Comparison of ENCODE assay signal across 8 mouse cellular contexts in genomic region chr10:20310969-20311769, GRCm38 (mm10). TPM values are rescaled to one million over a fixed set of nuclear protein-coding genes. Genes with fewer than 3 reads are reported as not detected.
DNase-seq lines count a peak whose midpoint lies in the region; ATAC-seq and TF ChIP-seq lines count a peak whose summit lies in the region.

No protein-coding gene starts in this region.

- no peak for TF ChIP-seq POLR2A in lung, adult 2 months (IDR thresholded peaks at IDR 0.05; ENCODE audit: borderline replicate concordance, extremely low read depth, low read depth, low read length)

- no peak for ATAC-seq in embryonic facial prominence, embryonic 11.5 days (replicated peaks; ENCODE audit: insufficient number of reproducible peaks, low FRiP score, low TSS enrichment, low read depth)
- no peak for ATAC-seq in hindbrain, embryonic 16.5 days

- peak overlapping the region; percentile 80 for H3K4me3 ChIP-seq in lung, adult 2 months (replicated peaks; ENCODE audit: extremely low read depth, low read depth, low read length)
- peak overlapping the region; percentile 86 for H3K4me3 ChIP-seq in embryonic facial prominence, embryonic 11.5 days (ENCODE audit: low read depth, low read length)
- H3K4me3 ChIP-seq in hindbrain, embryonic 16.5 days (ENCODE audit: low read length): peak overlapping the region; percentile 75

- H3K9ac ChIP-seq in embryonic facial prominence, embryonic 11.5 days (replicated peaks; ENCODE audit: low read length): peak overlapping the region; percentile 97
- H3K9ac ChIP-seq in hindbrain, embryonic 16.5 days (ENCODE audit: low read depth, low read length): peak overlapping the region; percentile 87

- 50% methylated on average over 11 of the region's 11 CpGs for WGBS in lung, adult 2 months
- 48% methylated on average over 11 of the region's 11 CpGs for WGBS in embryonic facial prominence, embryonic 11.5 days
- 43% methylated on average over 11 of the region's 11 CpGs for WGBS in hindbrain, embryonic 16.5 days

- H3K4me2 ChIP-seq in embryonic facial prominence, embryonic 11.5 days (ENCODE audit: low read depth, low read length): peak overlapping the region; percentile 68
- peak overlapping the region; percentile 86 for H3K4me2 ChIP-seq in hindbrain, embryonic 16.5 days (ENCODE audit: low read length)

- no peaks in the 10 kb centered on the region for H3K9me3 ChIP-seq in embryonic facial prominence, embryonic 11.5 days (replicated peaks; ENCODE audit: control insufficient read depth, low read length)
- H3K9me3 ChIP-seq in hindbrain, embryonic 16.5 days (ENCODE audit: control insufficient read depth, low read length): no peaks in the 10 kb centered on the region

- DNase-seq in lung, adult 2 months: peak; percentile 31
- no peak for DNase-seq in lung, postnatal 4 days
- peak; percentile 17 for DNase-seq in embryonic facial prominence, embryonic 11.5 days (ENCODE audit: low spot score)
- DNase-seq in lung, postnatal 10 days: peak; percentile 14
- no peak for DNase-seq in layer of hippocampus, postnatal 14 days (ENCODE audit: low spot score in 2 of 2)
- DNase-seq in retina, embryonic 14.5 days (ENCODE audit: low spot score): no peak
- no peak for DNase-seq in left cerebral cortex, postnatal 10 days (ENCODE audit: extremely low spot score in 1 of 2, low spot score in 2 of 2)

- H3K36me3 ChIP-seq in embryonic facial prominence, embryonic 11.5 days (replicated peaks; ENCODE audit: control insufficient read depth, insufficient read depth, low read depth, low read length): no peaks in the 10 kb centered on the region
- no peaks in the 10 kb centered on the region for H3K36me3 ChIP-seq in hindbrain, embryonic 16.5 days (ENCODE audit: control insufficient read depth, insufficient read depth, low read length)

- TF ChIP-seq CTCF in lung, adult 2 months (IDR thresholded peaks at IDR 0.05; ENCODE audit: insufficient read depth, low read length): no peak

- H3K27me3 ChIP-seq in embryonic facial prominence, embryonic 11.5 days (ENCODE audit: control insufficient read depth, insufficient read depth, low read length): no peaks in the 10 kb centered on the region
- no peaks in the 10 kb centered on the region for H3K27me3 ChIP-seq in hindbrain, embryonic 16.5 days (replicated peaks; ENCODE audit: control insufficient read depth, insufficient read depth, low read length)

- intact Hi-C loops in left cerebral cortex, postnatal 10 days (cut with DNase I): no loop called here

- H3K4me1 ChIP-seq in lung, adult 2 months (ENCODE audit: control insufficient read depth, insufficient read depth, low read length): peaks cover 2% of the 10 kb centered on the region
- H3K4me1 ChIP-seq in embryonic facial prominence, embryonic 11.5 days (ENCODE audit: control insufficient read depth, insufficient read depth, low read length): no peaks in the 10 kb centered on the region
- H3K4me1 ChIP-seq in hindbrain, embryonic 16.5 days (ENCODE audit: control insufficient read depth, insufficient read depth, low read depth, low read length): peaks cover 17% of the 10 kb centered on the region

- peak overlapping the region; percentile 97 for H3K27ac ChIP-seq in embryonic facial prominence, embryonic 11.5 days (replicated peaks; ENCODE audit: low read depth, low read length)
- H3K27ac ChIP-seq in hindbrain, embryonic 16.5 days (ENCODE audit: low read depth, low read length): peak overlapping the region; percentile 100

RNA-seq across cellular contexts. Expression of gene Bclaf1, which starts 1.1 kb away (rescaled TPM):
- 10.4 and 19.0 TPM in 2 replicates for polyA plus RNA-seq in lung, adult 2 months (2012; rRNA removed)
- polyA plus RNA-seq in embryonic facial prominence, embryonic 11.5 days (2014; fragmentation: Nextera tagmentation; extraction: Ambion mirVana): 172 and 184 TPM in 2 replicates
- 89.5 and 97.1 TPM in 2 replicates for polyA plus RNA-seq in hindbrain, embryonic 16.5 days (2015; fragmentation: Nextera tagmentation; extraction: Ambion mirVana)
- total RNA-seq in layer of hippocampus, postnatal 14 days (2021): 100 to 1,000 TPM; 120 to 133 TPM
- total RNA-seq in left cerebral cortex, postnatal 10 days (2021): 100 to 1,000 TPM; 134 to 135 TPM

RNA-seq across cellular contexts. Expression of gene Mtfr2, which starts 36.4 kb away (rescaled TPM):
- polyA plus RNA-seq in lung, adult 2 months (2012; rRNA removed): 0.07 and 0.34 TPM in 2 replicates
- 1.4 and 3.7 TPM in 2 replicates for polyA plus RNA-seq in embryonic facial prominence, embryonic 11.5 days (2014; fragmentation: Nextera tagmentation; extraction: Ambion mirVana)
- 0.61 and 0.96 TPM in 2 replicates for polyA plus RNA-seq in hindbrain, embryonic 16.5 days (2015; fragmentation: Nextera tagmentation; extraction: Ambion mirVana)
- total RNA-seq in layer of hippocampus, postnatal 14 days (2021): under 1 TPM; 0.69 to 0.74 TPM
- total RNA-seq in left cerebral cortex, postnatal 10 days (2021): 1 to 10 TPM in 1 of 2 experiments, under 1 TPM in 1; 0.84 to 1.1 TPM

Comparison
In these comparisons a context has a peak if more than half of its experiments do, and no peak if none do; other contexts are left out.
1. DNase-seq: peak in lung, adult 2 months (single experiment), embryonic facial prominence, embryonic 11.5 days (single experiment) and lung, postnatal 10 days (single experiment); none in lung, postnatal 4 days (0 of 2), layer of hippocampus, postnatal 14 days (0 of 2), retina, embryonic 14.5 days (single experiment) and left cerebral cortex, postnatal 10 days (0 of 2).
2. Peak in every context shown above with its lines, with median percentiles within 50 percentile points of each other: H3K4me3 ChIP-seq.